Mouse (Mus musculus) C2C12 (cell line): Measurements from ENCODE around the gene Cox6b2. TPM values are rescaled to one million over a fixed set of nuclear protein-coding genes. Genes with fewer than 3 reads are reported as not detected.
A peak's percentile ranks its signal among the peaks of the same experiment; 100 is the strongest.
"Not testable (repeated sequence)": the region's sequence is repeated elsewhere in the genome, so short reads cannot be mapped to it uniquely, and the experiment has no call there.

Source experiments
- H3K27me3 ChIP-seq: one replicate; pipeline ENCODE4 v1.6.1; 2011; ENCODE audit not compliant: control insufficient read depth, insufficient read depth, insufficient read length
- H3K36me3 ChIP-seq: one replicate; pipeline ENCODE4 v1.6.1; 2011; ENCODE audit not compliant: control insufficient read depth, insufficient read depth
- H3K4me3 ChIP-seq: one replicate; pipeline ENCODE4 v1.5.1; 2011; ENCODE audit warnings: mild to moderate bottlenecking, control low read depth; ENCODE audit not compliant: poor library complexity, insufficient read depth, severe bottlenecking
- H3K79me2 ChIP-seq: one replicate; pipeline ENCODE4 v1.6.1; 2011; ENCODE audit not compliant: control insufficient read depth, insufficient read depth
- H3K79me3 ChIP-seq: one replicate; pipeline ENCODE4 v1.6.1; 2011; ENCODE audit warnings: low read depth, control low read depth
- H3ac ChIP-seq: one replicate; pipeline ENCODE3; 2011; ENCODE audit warnings: low read depth; ENCODE audit not compliant: control insufficient read depth, insufficient read length
- CEBPB ChIP-seq: IDR thresholded peaks from one replicate; pipeline ENCODE4 v1.6.1; 2011; ENCODE audit warnings: low read depth, mild to moderate bottlenecking, control low read depth, moderate library complexity
- CTCF ChIP-seq: IDR thresholded peaks from one replicate; pipeline ENCODE4 v1.5.1; 2011; ENCODE audit not compliant: control insufficient read depth, insufficient read depth, insufficient read length
- FOSL1 ChIP-seq: IDR thresholded peaks from one replicate; pipeline ENCODE4 v1.8.0; 2011; ENCODE audit warnings: mild to moderate bottlenecking, low read length; ENCODE audit not compliant: poor library complexity, insufficient read depth, severe bottlenecking
- MAX ChIP-seq: IDR thresholded peaks from one replicate; pipeline ENCODE4 v1.6.1; 2011; ENCODE audit warnings: mild to moderate bottlenecking, control low read depth
- MYOD1 ChIP-seq: IDR thresholded peaks from one replicate; pipeline ENCODE4 v1.6.1; 2011; ENCODE audit warnings: low read depth; ENCODE audit not compliant: control insufficient read depth, insufficient read length
- MYOG ChIP-seq: IDR thresholded peaks from one replicate; pipeline ENCODE4 v1.6.1; 2011; ENCODE audit not compliant: control insufficient read depth, insufficient read length; ENCODE audit errors: extremely low read depth
- USF1 ChIP-seq: IDR thresholded peaks from one replicate; pipeline ENCODE4 v1.6.1; 2011; ENCODE audit warnings: low read depth, mild to moderate bottlenecking, control low read depth, moderate library complexity
- long read RNA-seq, 2 experiments: library from polyadenylated mRNA; unstranded; transcript quantifications; one replicate each; pipeline ENCODE4 v2.0.0; 2019 to 2020
- polyA plus RNA-seq: library from polyadenylated mRNA; unstranded; fragments of >200 nt; fragmentation: generic; extraction: Trizol; gene quantifications from one replicate; pipeline ENCODE4 v1.2.1, GENCODE M21; 2012; ENCODE audit warnings: missing spikeins

Cox6b2 gene
- polyA plus RNA-seq = 0.26 TPM
- long read RNA-seq, experiment 1 = 0 reads
- long read RNA-seq, experiment 2 = 0 reads

DNA sequence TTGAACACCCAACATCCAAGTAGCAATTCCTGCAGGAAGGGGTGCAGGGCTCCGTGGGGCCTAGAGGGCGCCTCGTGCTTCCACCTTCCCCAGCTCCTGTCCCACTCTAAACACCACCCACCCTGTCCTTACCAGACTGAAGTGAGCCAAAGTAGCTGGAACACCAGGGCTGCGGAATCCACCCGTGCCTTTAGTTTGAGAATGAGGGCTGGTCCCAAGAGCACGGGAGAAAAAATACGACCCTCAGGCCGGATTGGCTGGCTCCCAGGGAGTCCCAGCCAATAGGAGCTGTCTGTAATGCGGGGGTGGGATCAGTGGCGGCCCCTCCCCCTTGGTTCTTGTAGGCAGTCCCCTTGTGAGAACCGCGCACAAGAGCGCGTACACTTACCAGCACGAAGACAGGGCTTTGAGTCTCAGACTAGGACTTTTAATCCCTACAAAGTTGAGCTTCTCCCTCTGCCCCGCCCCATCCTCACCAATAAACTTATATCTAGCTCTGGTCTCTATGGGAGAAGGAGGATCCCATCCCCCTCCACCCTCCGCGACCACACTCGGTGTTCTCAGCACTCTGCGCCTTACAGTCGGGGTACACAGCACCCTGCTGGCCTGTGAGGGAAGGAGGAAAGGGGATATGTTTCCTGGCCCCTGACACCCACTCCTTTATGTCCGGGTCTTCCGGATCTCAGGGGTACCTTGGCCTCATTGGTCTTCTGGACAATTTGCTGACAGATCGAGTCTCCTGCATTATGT is at the start of gene Cox6b2:
TSS of gene Cox6b2 (minus strand) at position 274 of the 750 bp plus-strand sequence.
- Histone ChIP-seq H3K79me3 (no peaks in the 10 kb centered on the region), H3K4me3 (no peak within 1 kb of the TSS), H3K36me3 (no peaks in the 10 kb centered on the region), H3ac (no peak within 1 kb of the TSS), H3K79me2 (no peaks in the 10 kb centered on the region), H3K27me3 (peaks cover 4% of the 10 kb centered on the region)
- TF ChIP-seq MYOD1 (no peak), CTCF (no peak), MYOG (no peak), USF1 (no peak), FOSL1 (no peak), MAX (no peak), CEBPB (no peak)

DNA sequence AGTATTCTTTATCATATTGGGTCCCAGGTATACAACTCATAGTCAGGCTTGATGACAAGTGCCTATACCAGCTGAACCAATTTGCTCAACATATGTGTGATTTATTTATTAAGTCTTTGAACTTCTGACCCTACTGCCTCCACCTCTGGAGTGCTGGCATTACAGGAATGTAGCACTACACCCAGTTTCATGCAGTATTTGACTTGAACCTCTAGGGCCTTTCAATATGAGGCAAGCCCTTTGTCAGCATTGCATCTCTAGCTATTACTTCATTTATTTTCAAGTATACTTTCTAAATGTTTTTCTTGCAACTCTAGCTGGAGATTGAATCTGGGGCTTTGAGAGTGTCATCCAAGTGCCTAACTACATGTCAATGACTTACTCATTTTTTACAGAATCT is 49.4 kb upstream of the Cox6b2 start:
- no peak for TF ChIP-seq CEBPB
- no peak for TF ChIP-seq MYOD1
- no peak for TF ChIP-seq USF1
- TF ChIP-seq FOSL1 = no peak
- TF ChIP-seq CTCF = no peak
- TF ChIP-seq MAX = no peak
- H3K4me3 ChIP-seq = no peak overlapping the region
- peaks cover 38% of the 10 kb centered on the region for H3K36me3 ChIP-seq
- H3K79me2 ChIP-seq = no peaks in the 10 kb centered on the region
- H3K79me3 ChIP-seq = no peaks in the 10 kb centered on the region
- no peak overlapping the region for H3ac ChIP-seq
- H3K27me3 ChIP-seq = no peaks in the 10 kb centered on the region

DNA sequence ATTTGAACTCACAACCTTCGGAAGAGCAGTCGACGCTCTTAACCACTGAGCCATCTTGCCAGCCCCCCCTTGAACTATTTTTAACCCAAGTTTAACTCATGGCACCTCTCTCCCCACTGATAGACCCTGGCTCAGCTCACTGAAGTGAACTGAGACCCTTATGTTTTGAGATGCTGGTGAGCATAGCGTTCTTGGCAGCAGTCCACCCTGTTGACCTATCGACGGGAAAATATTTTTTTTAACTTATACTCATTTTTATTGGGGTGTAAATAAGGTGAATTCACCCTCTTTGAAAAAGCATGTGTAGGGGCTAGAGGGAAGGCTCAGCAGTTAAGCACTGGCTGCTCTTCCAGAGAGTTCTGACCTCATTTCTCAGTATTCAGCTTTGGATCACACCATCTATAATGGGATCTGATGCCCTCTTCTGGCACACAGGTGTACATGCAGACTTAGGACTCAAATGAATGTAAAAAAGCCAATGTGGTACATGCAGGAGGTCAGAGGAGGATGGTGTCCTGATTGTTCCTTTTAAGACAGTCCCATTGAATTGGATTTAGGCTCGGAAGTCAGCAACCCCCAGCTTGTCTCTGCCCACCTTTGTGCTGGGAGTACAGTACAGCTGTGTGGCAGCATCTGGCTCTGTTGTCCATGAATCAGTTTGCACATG is 43.0 kb upstream of the Cox6b2 start:
- Histone ChIP-seq H3K4me3 (no peak overlapping the region), H3K27me3 (no peaks in the 10 kb centered on the region), H3K36me3 (peaks cover 45% of the 10 kb centered on the region), H3ac (no peak overlapping the region), H3K79me2 (peaks cover 27% of the 10 kb centered on the region), H3K79me3 (peaks cover 19% of the 10 kb centered on the region)
- TF ChIP-seq FOSL1 = no peak
- TF ChIP-seq MYOD1 = no peak

DNA sequence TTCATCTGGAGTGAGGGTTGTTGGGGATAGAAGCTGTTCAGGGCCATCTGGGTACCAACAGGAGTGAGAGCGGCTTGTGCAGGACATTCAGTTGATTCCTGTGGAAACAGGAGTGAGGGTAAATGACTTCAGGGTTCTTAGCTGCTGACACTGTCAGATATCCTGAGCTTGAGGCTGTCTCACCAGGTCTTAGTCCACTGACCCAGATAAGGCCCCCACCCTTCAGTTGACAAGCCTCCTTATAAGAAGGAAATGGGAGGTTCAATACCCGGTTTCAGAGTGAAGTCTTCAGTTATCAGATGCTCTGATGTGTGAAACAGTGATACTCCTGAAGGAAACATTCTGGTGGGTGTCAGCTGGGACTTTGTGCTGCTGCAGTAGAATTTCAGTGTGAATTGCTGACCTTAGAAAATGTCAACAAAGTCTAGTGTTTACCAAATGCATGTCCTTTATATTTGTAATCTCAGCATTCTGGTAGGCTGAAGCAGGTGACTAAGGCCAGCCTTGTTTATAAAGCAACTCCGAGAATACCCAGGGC is 41.8 kb upstream of the Cox6b2 start:
- Histone ChIP-seq H3K36me3 (peaks cover 45% of the 10 kb centered on the region), H3K79me3 (peaks cover 19% of the 10 kb centered on the region), H3K4me3 (peak overlapping the region; percentile 60), H3K27me3 (no peaks in the 10 kb centered on the region), H3ac (peak overlapping the region; percentile 100), H3K79me2 (peaks cover 27% of the 10 kb centered on the region)
- TF ChIP-seq MAX (no peak), CTCF (no peak), USF1 (no peak), MYOG (no peak), FOSL1 (no peak)

DNA sequence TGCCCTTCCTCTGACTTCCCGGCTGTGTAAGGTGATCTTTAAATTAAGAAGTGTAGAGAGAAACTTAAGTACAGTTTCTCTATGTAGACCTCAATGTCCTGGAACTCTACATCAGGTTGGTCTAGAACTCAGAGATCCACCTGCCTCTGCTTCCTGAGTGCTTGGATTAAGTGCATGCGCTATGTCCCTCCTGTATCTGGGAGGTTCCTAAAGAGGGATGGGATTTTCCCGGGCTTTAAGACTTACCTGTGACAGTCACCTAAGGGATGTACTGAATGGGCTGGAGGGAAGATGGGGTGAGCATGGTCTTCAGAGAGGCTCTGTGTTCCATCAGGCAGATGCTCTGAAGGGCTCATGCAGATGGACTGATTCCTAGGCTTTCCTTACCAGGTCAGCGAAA is 40.8 kb upstream of the Cox6b2 start:
- TF ChIP-seq MAX = no peak
- TF ChIP-seq MYOD1 = no peak
- no peak for TF ChIP-seq CEBPB
- TF ChIP-seq CTCF = no peak
- Histone ChIP-seq H3K27me3 (no peaks in the 10 kb centered on the region), H3K79me3 (peaks cover 19% of the 10 kb centered on the region), H3ac (peak overlapping the region; percentile 100), H3K4me3 (peak overlapping the region; percentile 60), H3K36me3 (peaks cover 39% of the 10 kb centered on the region), H3K79me2 (peaks cover 27% of the 10 kb centered on the region)

DNA sequence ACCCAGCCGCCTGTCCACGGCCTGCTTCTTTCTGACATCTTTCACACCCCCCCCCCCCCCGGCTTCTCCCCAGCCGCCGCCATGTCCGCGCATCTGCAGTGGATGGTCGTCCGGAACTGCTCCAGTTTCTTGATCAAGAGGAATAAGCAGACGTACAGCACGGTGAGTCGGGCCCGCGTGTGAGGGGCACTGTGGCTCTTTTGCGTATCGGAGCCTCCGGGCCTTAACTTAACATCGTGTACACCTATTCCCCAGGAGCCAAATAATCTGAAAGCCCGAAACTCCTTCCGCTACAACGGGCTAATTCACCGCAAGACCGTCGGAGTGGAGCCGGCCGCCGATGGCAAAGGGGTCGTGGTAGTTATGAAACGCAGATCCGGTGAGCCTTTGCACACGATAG is 40.4 kb upstream of the Cox6b2 start:
- Histone ChIP-seq H3K79me3 (peaks cover 19% of the 10 kb centered on the region), H3ac (peak overlapping the region; percentile 100), H3K79me2 (peaks cover 30% of the 10 kb centered on the region)

More for the DNA sequence above, 40.4 kb upstream of the Cox6b2 start:
- not testable (repeated sequence) for H3K27me3 ChIP-seq
- H3K4me3 ChIP-seq = peak overlapping the region; percentile 60
- peaks cover 39% of the 10 kb centered on the region for H3K36me3 ChIP-seq
